Mouse (Mus musculus) ZHBTc4 (cell line): ENCODE measurements at regions not wholly inside any gene's neighbourhood (a gene's known extent, or its start where the extent isn't known, plus 50 kb on each side); places are given as distances from the start of the nearest gene placed in this dataset.
"Not testable (repeated sequence)": the region's sequence is repeated elsewhere in the genome, so short reads cannot be mapped to it uniquely, and the experiment has no call there.

Experiments used
- DNase-seq: peaks from one replicate; pipeline ENCODE4 v3.0.0-alpha.2; 2011; ENCODE audit warnings: low read depth, low spot score

DNA sequence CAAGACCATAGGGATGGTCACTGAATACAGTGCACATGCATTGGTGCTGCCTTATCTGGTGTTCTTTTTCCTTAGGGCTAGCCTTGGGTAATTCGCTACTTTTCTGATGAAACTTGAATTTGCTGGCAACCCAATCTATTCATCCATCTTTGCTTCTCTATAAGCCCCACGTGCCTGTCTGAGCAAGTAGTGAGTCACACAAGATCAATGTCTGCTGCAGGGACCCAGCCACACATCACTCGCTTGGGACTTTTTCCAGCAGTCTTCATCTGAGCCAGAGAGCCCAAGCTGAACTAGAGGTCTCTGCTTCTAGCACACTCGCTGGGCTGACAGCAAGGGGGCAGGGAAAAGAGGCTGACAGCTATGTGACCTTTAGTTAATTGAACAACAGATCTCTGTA lies 464.3 kb upstream of the Nmur2 start:
- no peak for DNase-seq

DNA sequence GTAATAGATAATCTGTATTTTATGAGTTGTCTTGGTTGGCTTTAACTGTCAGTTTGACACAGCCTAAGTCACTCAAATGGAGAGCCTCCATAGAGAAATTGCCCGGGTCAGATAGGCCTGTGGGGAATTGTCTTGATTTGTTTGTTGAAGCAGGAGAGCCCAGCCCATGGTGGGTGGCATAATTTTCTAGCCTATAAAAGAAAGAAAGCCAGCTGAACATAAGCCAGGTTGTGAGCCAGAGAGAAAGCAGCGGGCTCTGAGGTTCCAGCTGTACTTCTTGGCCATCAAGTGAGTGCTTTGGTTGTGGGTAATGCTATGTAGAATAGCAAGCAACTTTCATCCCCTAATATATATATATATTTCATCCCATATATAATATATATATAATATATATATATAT lies 474.1 kb upstream of the Nmur2 start:
- no peak for DNase-seq

DNA sequence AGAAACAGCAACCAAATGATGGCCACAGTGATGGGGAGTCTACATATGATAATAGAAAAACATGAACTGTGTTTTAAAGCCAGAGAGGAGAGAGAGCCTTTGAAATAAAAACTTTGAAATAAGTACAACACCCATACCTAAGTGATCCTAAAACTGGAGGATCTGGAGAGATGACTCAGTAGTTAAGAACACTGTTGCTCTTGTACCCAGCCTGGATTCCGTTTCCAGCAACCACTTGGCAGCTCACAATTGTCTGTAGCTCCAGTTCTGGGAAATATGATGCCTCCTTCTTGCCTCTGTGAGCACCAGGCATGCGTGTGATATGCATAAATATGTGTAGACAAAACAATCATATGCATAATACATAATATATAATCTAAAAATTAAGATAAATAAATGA lies 477.7 kb upstream of the Nmur2 start:
- no peak for DNase-seq

DNA sequence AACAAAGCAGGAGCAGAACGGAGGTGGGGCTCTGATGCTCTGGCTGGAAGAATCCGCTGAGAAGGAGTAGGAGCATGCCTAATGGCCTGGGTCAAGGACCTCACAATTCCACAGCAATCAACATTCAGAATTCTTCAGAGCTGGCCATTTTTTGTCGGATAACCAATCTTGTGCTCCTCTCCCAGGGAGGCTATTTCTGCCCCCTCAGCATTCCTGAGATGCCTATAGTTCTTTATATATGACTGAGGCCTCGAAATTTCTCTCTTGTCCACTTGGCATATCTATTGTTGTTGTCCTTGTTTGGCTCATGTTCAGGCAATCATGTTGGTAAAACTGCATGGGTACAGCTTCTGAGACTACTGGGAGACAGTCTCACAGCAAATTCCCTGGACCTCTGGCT lies 460.5 kb upstream of the Gria1 start:
- no peak for DNase-seq

DNA sequence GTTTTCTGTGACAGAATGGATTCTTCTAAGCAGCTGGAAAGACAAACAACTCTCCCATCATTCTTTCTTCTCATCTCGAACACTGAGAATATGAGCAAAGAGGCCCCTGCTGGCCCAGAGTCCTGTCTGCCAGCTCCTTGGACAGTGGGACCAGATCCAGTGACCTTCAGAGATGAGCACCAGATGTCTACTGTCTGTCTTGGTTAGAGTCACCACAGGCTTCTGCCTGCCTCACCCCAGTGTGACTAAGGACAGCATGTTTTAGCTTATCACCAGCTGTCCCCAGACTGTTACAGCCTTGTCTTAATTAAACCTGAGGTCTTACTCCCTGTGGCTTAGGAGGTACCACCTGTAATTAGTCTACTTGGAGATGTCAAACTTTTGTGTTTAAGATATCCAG lies 454.9 kb upstream of the Gria1 start:
- DNase-seq, result no peak

DNA sequence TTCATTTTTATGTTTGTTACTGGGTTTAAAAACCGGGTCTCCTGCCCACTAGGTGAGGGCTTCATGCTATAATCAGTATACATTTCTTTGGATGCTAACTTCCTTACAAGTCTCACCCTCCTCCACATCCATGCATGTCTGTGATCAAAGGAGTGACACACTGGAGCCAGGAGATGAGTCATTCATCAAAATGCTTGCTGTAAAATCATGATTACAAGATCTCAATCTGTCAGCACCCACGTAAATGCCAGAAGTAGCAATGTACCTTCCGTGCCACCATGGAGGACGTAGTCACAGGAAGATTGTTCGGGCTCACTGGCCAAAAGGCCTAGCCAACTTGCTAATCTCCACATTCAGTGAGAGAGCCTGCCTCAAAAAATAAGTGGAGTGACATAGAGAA lies 431.2 kb upstream of the Gria1 start:
- no peak for DNase-seq

DNA sequence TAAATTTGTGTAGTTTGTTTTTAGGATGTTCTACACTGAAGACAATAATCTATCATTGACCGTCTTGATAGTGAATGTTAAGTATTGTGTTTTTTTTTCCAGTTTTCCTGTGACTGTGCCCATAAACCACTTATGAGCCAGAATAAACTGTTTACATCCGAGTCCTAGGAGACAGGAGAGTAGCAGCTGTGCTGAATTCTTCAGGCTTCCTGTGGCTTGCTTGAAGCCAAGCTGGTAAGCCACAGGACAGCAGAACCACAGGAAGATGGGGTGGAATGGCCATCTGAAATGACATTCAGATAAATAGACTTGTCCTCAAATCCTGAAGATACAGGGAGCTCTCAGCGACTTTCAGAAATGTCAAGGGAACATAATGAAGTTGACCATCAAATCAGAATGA lies 428.1 kb upstream of the Gria1 start:
- no peak for DNase-seq

DNA sequence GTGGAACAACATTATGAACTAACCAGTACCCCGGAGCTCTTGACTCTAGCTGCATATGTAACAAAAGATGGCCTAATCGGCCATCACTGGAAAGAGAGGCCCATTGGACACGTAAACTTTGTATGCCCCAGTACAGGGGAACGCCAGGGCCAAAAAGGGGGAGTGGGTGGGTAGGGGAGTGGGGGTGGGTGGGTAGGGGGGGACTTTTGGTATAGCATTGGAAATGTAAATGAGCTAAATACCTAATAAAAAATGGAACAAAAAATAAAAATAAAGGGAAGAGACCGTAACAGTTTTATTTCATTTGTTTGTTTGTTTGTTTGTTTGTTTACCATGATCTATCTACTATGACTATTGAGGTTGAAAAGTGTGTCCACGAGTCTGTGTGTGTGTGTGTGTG lies 417.8 kb upstream of the Gria1 start:
- not testable (repeated sequence) for DNase-seq

DNA sequence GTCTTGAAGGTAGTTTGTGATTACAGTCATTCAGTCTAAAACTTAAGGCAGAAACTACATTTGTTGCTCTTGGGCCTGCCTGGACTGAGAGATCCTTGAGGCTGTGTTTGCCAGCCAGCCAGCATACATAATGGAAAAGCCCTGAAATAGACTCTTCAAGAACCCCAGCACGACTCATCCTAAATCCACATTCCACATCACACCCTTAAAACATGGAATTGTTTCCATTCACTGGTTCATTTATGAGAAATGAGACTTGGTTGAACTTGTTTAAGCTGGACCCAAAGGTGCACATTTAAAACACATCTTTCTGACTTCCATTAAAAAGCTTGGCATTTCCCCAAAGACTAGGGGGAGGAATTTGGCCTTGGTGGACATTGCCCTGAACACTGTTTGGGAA lies 407.4 kb upstream of the Gria1 start:
- no peak for DNase-seq

DNA sequence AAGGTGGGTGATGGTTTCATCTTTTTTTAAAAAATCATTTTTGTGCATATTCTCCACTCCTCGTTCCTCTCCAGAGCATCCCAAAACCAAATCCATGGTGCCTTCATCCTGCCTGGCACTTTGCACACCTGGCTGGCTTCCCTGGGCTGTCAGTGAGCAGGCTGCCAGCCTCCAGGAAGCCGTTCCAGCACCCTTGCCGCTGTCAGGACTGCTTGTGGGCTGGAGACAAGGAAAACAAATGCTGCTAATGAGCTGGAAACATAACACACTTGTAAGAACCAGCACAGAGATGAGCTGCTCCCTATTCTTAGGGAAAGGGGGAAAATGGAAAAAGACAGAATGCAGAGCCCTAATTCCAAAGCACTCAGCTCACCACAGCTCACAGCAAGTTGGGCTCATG lies 383.5 kb upstream of the Gria1 start:
- DNase-seq, result no peak

DNA sequence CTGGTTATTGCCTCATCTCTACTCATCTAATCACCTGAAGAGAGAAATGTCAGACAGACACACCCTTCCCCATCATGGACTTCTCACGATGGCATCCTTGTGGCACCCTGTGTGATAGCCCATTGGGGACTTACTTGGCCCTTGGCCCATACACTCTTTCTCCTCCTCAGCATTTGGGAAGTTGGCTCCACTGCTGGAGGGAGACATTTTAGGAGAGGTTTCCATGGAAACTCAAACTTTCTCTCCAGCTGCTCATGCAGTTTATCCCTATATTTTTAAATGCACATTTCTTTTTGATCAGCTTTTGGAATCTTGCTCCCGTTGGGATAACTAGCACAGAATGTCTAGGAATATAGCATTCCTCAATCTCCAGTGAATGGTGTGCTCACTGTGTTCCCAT lies 377.7 kb upstream of the Gria1 start:
- no peak for DNase-seq

DNA sequence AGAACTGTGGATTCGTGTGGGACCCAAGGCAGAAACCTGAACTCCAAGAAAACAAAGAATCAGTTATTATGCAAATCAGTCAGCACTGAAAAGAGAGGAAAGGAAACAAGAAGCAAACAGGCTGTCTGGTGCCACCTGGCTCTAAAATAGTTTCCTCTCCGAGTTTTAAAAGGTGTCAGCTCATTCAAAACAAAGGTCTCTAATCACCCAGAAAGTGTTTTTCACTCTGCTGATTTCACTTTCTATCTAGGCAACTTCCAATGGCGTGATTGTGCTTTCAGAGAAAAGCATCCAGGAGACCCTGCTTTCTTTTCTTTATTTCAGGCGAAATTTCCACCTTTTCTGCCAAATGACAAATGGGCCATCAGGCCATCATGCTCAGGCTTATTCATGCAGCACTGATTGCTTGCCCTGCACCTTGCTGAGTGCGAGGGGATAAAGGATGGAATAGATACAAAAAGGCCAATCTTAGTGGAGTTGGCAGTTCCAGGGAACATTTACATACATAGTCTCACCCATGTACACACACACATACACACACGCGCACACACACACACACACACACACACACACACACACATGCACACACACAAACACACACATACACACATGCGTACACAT lies 374.5 kb upstream of the Gria1 start:
- DNase-seq, result peak; percentile 13

DNA sequence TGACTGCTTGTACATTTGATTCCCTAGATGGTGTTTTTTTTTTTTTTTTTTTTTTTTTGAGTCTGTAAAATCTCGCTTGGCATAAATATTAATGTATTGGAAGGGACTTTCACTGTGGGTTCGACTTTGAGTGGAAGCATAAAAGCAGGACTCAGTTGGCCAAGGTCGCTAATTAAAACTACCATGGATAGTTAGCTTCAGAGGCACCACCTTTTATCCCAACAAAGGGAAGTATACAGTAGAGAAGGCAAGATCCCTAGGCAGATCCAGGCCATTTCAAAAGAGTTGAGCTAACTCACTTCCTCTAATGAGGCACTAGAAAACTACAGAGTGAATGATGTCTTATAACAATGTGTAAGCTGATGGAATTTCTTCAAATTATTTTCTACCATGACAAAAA lies 369.5 kb upstream of the Gria1 start:
- DNase-seq, result no peak
